Mouse (Mus musculus) kidney, adult 18-20 months (tissue): ENCODE data around the gene Zbtb43.

Experiments used
- DNase-seq: peaks from one replicate; pipeline ENCODE4 v3.0.0; 2021

Zbtb43 gene

DNA sequence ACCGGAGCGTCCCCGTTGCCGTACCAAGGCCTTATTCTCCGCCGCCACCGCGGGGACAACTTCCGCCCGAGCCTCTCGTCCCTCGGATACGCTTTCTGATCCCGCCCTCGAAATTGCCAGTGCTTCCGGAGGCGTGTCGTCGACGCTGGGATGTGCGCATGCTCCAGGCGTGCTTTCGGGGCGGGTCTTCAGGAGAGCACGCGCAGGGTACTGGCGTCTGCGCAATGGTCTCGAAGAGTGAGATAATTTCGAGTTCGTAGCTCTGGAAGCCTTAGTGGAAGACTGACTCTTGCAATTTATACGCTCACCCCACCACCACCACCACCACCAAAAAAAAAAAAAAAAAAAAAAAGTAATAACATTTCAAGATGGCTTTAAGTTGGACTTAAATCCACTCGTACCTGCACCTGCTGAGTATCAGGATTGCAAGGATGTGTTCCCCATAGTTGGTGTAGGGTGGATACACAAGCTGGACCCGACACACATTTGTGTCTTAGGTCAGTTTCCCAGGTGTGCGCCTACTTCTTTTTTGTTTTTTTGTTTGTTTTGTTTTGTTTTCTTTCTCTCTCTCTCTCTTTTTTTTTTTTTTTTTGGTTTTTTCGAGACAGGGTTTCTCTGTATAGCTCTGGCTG lies at the start of gene Zbtb43:
Gene Zbtb43 (minus strand): TSS at position 94 of the 632 bp plus-strand sequence.
- DNase-seq, result peak; percentile 95

- DNase-seq, result no peak
These were observed 47.5 kb upstream of the Zbtb43 start for GRCm38 (mm10) chr2:33515856-33516255.

DNA sequence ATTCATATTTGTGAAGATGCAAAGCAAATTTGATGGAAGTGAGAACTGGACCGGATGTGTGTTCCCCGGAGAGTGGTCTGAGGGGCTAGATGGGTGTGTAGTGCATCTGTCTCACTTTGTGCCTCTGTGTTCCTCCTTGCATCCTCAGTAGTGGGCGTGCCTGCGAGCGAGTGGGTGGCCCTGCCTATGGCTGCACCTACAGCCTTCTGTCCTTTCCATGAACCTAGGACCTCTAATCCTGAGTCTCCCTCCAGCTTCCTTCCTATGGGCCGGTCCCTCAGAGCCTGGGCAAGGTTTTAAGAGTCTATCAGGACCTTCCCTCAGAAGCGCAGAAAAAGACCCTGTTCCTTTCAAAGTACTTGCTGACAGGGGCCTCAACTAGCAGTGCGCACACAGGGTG lies 47.1 kb upstream of the Zbtb43 start:
- no peak for DNase-seq

DNA sequence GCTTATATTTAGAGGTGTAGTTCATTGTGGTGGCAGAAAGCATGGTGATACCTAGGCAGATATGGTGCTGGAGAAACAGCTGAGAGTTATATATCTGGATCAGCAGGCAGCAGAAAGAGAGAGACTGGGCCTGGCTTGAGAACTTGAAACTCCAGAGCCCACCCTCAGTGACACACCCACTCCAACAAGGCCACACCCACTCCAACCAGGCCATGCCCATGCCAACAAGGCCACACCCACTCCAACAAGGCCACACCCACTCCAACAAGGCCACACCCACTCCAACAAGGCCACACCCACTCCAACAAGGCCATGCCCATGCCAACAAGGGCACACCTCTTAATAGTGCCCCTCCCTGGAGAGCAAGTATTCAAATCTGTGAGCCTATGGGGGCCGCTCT lies 42.4 kb upstream of the Zbtb43 start:
- no peak for DNase-seq

DNA sequence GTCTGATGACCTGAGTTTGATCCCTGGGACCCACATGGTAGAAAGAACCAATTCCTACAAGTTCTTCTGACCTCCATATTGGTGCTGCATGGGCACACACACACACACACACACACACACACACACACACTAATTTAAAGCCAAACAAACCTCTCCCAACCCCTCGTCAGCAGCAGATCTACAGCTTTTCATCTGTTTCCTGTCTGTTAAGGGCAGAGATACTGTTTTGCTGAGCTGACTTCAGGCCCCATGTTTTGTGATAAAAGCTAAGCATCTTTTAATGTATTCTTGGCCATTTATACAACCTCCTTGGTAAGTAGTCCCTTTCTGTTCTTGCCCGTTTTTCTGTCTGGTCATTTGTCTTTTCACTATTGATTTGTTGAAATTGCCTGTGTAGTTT lies 34.2 kb upstream of the Zbtb43 start:
- DNase-seq, result no peak

DNA sequence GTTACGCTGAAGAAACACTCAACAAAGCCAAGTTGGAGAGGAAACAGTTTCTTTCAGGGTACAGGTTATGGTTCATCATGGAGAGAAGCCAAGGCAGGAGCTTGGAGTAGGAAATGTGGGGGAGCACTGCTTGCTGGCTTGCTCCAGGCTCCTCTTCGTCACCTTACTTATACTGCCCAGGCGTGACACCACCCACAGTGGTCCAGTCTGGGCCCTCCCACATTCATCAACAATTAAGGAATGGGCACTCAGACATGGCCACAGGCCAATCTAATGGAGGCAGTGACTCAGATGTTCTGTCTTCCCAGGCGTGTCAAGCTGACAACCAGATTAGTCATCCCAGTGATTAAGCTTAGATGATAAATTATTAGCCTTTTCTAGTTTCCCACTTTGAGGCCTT lies 29.9 kb upstream of the Zbtb43 start:
- DNase-seq, result no peak

DNA sequence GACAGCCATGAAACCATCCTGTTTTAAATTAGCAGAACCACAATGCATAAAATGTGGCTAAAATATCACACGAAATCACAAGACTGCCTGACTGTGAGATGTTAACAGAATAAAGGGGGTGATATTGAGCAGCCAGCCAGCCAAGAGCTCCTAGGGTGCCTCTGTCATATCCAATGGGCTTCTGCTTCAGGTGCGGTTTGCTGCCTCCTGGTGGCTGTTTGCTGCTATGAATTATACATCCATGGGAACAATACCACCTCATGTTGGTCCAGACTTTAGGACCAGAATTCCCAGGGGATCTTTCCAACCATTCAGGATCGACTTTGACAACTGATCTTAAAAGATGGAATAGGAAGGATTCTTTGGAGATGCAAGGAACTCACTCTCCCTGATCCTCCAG lies 27.3 kb upstream of the Zbtb43 start:
- DNase-seq, result no peak

- no peak for DNase-seq
These were observed 23.7 kb upstream of the Zbtb43 start for GRCm38 (mm10) chr2:33492041-33492440.

GRCm38 (mm10) chr2:33489565-33489964 lies 21.2 kb upstream of the Zbtb43 start:
- no peak for DNase-seq

GRCm38 (mm10) chr2:33487332-33487731 lies 19.0 kb upstream of the Zbtb43 start:
- DNase-seq, result peak; percentile 37

DNA sequence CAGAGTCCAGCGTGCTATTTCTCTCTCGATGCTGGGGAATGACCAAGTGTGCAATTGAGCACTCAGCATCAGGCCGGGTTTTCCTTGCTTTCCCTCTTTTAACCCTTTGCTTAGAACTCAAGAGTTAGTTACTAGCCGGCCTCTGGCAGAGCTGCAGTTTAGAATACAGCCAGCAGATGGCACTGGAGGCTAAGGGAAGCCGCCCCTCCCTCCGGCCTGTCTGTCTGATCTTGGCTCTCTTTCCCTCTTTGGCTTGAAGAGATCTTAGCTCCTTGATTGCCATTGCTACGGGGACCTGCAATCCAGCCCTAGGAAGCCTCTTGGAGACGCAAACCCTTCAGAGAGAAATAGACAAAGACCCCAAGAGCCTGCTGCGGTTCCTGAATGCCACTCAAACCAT lies 18.5 kb upstream of the Zbtb43 start:
- DNase-seq, result peak; percentile 79

DNA sequence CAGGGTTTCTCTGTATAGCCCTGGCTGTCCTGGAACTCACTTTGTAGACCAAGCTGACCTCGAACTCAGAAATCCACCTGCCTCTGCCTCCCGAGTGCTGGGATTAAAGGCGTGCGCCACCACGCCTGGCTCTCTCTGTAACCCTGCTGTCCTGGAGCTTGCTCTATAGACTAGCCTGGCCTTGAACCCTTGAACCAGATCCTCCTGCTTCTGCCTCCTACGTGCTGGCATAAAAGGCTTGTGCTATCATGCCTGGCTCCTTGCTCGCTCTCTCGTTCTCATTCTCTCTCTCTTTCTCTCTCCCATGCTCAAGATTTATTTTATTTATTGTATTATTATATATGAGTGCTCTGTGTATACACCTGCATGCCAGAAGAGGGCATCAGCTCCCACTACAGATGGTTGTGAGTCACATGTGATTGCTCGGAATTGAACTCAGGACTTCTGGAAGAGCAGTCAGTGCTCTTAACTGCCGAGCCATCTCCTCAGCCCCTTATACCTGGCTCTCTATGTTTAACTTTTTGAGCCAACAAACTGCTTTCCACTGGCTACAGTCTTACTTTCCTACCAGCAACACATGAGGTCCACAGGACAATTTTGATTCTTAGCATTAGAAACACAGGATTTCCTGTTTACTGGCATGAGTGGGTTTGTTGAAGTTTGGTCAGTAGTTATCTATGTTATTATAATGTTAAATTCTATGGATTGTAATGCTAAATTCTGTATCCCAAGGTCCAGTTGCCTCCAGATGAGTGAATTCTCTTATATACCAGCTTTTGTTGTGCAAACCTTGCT lies 9.8 kb upstream of the Zbtb43 start:
- DNase-seq, result no peak

- DNase-seq, result no peak
These were observed 7.6 kb upstream of the Zbtb43 start for GRCm38 (mm10) chr2:33475961-33476360.

- peak; percentile 61 for DNase-seq
These were observed 553 bp downstream of the Zbtb43 start for GRCm38 (mm10) chr2:33467546-33468465.

DNA sequence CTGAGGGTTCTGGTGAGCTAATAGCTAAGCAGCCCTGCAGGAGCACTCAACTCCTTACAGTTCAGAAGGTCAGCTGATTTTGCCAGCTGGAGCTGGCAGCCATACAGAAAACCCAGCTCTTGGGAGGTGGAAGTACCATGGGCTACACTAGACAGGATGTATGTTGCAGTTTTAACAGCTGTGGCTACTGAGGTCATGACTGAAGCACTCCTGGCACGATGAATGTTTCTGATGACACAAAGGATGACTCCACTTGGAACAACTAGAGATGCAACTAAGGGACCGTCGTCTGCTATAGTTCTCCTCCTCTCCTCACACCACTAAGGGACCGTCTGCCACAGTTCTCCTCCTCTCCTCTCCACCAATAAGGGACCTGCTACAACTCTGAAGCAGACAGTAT lies 2.4 kb downstream of the Zbtb43 start:
- peak; percentile 55 for DNase-seq

DNA sequence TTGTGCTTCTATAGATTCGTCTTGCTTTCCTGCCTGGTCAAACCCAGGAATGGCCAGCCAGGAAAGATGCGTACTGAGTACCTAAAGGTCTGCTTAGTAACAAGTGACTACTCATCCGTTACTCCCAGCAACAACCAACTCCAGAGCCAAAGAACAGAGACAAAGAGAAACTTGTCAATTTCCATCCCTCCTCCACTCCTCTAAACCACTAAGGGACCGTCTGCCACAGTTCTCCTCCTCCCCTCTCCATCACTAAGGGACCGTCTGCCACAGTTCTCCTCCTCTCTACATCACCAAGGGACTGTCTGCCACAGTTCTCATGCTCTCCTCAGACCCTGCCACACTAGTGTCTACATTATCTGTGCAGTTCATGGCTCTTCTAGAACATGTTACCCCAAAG lies 3.1 kb downstream of the Zbtb43 start:
- DNase-seq, result no peak

DNA sequence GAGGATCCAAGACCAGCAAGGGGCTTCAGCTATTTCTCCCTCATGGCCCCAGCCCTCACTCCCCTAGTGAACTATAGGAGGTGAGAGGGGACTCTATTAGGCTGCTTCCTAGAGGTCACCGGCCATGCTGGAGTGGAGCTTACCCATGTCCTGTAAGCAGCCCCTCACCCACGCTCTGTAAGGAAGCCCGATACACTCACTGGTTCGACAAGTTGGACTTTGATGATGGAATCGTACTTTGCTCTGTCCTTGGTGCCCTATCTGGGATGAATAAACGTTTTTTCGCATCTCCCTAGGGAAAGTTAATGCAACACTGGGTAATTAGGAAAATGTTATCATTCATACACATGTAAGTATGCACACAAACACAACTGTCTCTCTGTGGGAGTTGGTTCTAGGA lies 6.3 kb downstream of the Zbtb43 start:
- DNase-seq, result no peak

DNA sequence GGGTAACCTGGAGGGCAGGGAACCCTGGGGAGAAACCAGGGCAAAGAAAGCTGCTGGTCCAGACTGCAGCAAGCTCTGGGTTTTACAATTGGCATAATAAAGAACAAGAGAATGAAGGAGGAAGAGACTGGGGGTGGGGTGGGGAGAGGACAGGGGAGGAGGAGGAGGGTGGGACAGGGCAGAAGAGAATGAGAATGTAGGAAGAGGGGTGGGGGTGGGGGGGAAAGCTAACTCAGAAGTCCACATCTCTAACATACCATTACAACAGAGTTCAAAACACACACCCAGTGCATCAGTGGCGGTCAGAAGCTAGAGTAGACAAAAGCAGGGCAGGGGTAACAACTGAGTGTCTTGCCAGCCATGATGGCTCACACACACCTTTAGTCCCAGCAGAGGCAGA lies 7.3 kb downstream of the Zbtb43 start:
- no peak for DNase-seq

GRCm38 (mm10) chr2:33459660-33460059 lies 8.7 kb downstream of the Zbtb43 start:
- DNase-seq, result no peak

- DNase-seq, result no peak
These were observed 11.7 kb downstream of the Zbtb43 start for GRCm38 (mm10) chr2:33456696-33457095.

GRCm38 (mm10) chr2:33456242-33456641 lies 12.1 kb downstream of the Zbtb43 start:
- DNase-seq, result no peak

DNA sequence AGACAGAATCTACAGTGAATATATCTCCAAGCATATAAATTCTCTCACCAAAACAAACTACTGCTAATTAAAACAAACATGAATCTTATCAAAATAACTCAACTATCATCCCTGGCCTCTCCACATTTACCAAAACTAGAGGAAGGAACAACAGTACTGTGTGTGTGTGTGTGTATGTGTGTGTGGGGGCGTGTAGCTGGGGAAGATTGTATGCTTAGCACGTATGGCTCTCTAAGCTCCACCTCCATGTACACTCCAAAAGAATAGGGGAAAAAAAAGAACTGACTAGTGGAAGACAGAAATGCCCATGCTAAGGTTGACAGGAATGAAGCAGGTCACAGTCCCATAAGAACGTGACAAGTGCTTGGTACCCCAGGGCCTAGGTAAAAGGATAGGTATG lies 13.0 kb downstream of the Zbtb43 start:
- DNase-seq, result no peak

DNA sequence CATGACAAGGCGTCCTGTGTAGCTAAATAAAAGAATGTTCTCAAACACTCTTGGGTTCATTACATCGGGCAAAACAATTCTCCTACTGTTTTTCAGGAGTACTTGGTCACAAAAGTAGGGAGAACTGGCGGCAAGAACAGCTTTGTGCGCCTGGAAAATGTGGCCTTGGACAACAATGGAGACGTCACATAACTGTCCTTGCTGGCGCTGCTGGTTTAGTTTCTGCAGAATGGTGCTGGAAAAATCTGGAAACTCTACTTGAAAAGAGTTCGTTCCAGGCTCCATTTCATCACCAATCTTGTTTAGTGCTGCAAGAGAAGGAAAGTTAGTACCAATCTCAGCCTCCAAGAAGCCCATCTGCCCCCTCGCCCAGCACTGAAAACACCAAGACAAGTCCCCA lies 13.5 kb downstream of the Zbtb43 start:
- DNase-seq, result no peak

DNA sequence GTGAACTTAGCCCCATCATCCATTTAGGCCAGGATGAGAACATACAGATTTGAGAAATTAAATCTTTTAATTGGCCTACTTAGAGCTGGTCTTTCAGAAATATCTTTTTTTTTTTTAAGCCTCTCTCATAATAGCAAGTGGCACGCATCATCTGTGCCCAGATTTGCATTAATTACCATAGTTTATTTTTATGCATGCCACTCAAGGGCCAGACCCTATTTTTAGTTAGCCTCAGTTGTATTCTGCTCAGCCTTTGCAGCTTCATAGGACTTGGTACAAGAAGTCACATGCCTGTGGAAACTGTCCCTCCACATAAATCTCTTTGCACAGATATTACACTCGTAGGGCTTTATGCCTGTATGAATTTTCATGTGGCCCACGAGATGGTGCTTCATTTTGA lies 14.9 kb downstream of the Zbtb43 start:
- no peak for DNase-seq
